ENCODE assay signal across 9 mouse cellular contexts in genomic region chr5:33434141-33434780, GRCm38 (mm10). TPM values are rescaled to one million over a fixed set of nuclear protein-coding genes. Genes with fewer than 3 reads are reported as not detected.
DNase-seq lines count a peak whose midpoint lies in the region; ATAC-seq and TF ChIP-seq lines count a peak whose summit lies in the region.
"Had no signal": no experiment of that assay in that cellular context is flagged by ENCODE, and none has a peak within 500 bp of the region (broad histone marks: within the 10 kb centered on the region; RNA-seq: fewer than 3 reads in every experiment).

No protein-coding gene starts in this region.

- TF ChIP-seq CTCF in lung, embryonic 14.5 days (IDR thresholded peaks at IDR 0.05; ENCODE audit: low read depth) = no peak
- no peak for TF ChIP-seq CTCF in lung, postnatal 0 days (IDR thresholded peaks at IDR 0.05)

- TF ChIP-seq EP300 in lung, postnatal 0 days (IDR thresholded peaks at IDR 0.05) = no peak

- H3K4me1 ChIP-seq in lung, embryonic 14.5 days (ENCODE audit: insufficient read depth) = no peaks in the 10 kb centered on the region
- H3K4me1 ChIP-seq in lung, postnatal 0 days (ENCODE audit: insufficient read depth, low read depth, low read length) = peaks cover 4% of the 10 kb centered on the region; the same call in 1 of the 2 replicates
- peaks cover 52% of the 10 kb centered on the region for H3K4me1 ChIP-seq in forebrain, embryonic 12.5 days
- H3K4me1 ChIP-seq in limb, embryonic 12.5 days (replicated peaks) = peaks cover 33% of the 10 kb centered on the region

- peak overlapping the region; percentile 24 for H3K4me3 ChIP-seq in lung, embryonic 14.5 days (ENCODE audit: low read depth, low read length)
- no peak overlapping the region for H3K4me3 ChIP-seq in lung, postnatal 0 days (ENCODE audit: low read depth, low read length)
- peak overlapping the region; percentile 25 for H3K4me3 ChIP-seq in forebrain, embryonic 12.5 days (replicated peaks)
- H3K4me3 ChIP-seq in limb, embryonic 12.5 days (replicated peaks) = peak overlapping the region; percentile 31

- H3K36me3 ChIP-seq in lung, embryonic 14.5 days (ENCODE audit: insufficient read depth) = no peaks in the 10 kb centered on the region
- H3K36me3 ChIP-seq in lung, postnatal 0 days (ENCODE audit: insufficient read depth, low read length) = no peaks in the 10 kb centered on the region
- no peaks in the 10 kb centered on the region for H3K36me3 ChIP-seq in forebrain, embryonic 12.5 days (replicated peaks)
- no peaks in the 10 kb centered on the region for H3K36me3 ChIP-seq in limb, embryonic 12.5 days
- H3K36me3 ChIP-seq in splenic B cell, adult 2 months (ENCODE audit: control insufficient read depth, insufficient read depth, low read length, poor library complexity, severe bottlenecking) = no peaks in the 10 kb centered on the region

- peaks cover 89% of the 10 kb centered on the region for H3K27me3 ChIP-seq in lung, embryonic 14.5 days (ENCODE audit: insufficient read depth, low read length)
- peaks cover 80% of the 10 kb centered on the region for H3K27me3 ChIP-seq in lung, postnatal 0 days (replicated peaks; ENCODE audit: insufficient read depth, low read length)
- peaks cover 100% of the 10 kb centered on the region for H3K27me3 ChIP-seq in forebrain, embryonic 12.5 days
- peaks cover 99% of the 10 kb centered on the region for H3K27me3 ChIP-seq in limb, embryonic 12.5 days
- H3K27me3 ChIP-seq in splenic B cell, adult 2 months (ENCODE audit: control insufficient read depth, insufficient read depth, low read length, poor library complexity, severe bottlenecking) = no peaks in the 10 kb centered on the region; the same call in 1 of the 2 replicates

- no peak for ATAC-seq in lung, embryonic 14.5 days (ENCODE audit: insufficient read depth)
- ATAC-seq in lung, postnatal 0 days = no peak
- ATAC-seq in forebrain, embryonic 12.5 days (ENCODE audit: low FRiP score) = peak; percentile 49; the same call in 1 of the 2 replicates
- ATAC-seq in limb, embryonic 12.5 days (ENCODE audit: insufficient number of reproducible peaks, insufficient read depth, low FRiP score, low TSS enrichment, low read depth) = no peak

- DNase-seq in lung, embryonic 14.5 days = no peak
- no peak for DNase-seq in lung, postnatal 0 days (ENCODE audit: low spot score)
- DNase-seq in splenic B cell, adult 2 months (ENCODE audit: low read depth, low spot score) = peak; percentile 19
- no peak for DNase-seq in gastrocnemius, postnatal 25 days
- no peak for DNase-seq in gastrocnemius, postnatal 10 days

- WGBS in lung, embryonic 14.5 days = 1% methylated on average over 59 of the region's 60 CpGs
- 2% methylated on average over 40 of the region's 60 CpGs for WGBS in lung, postnatal 0 days
- under 1% methylated on average over 59 of the region's 60 CpGs for WGBS in forebrain, embryonic 12.5 days
- under 1% methylated on average over 60 of the region's 60 CpGs for WGBS in limb, embryonic 12.5 days

- H3K27ac ChIP-seq in lung, embryonic 14.5 days (ENCODE audit: low read depth) = no peak overlapping the region
- H3K27ac ChIP-seq in lung, postnatal 0 days (ENCODE audit: low read length) = no peak overlapping the region
- H3K27ac ChIP-seq in forebrain, embryonic 12.5 days = no peak overlapping the region
- H3K27ac ChIP-seq in limb, embryonic 12.5 days = no peak overlapping the region

- H3K4me2 ChIP-seq in lung, embryonic 14.5 days = peak overlapping the region; percentile 46
- no peak overlapping the region; the same call in 1 of the 2 replicates for H3K4me2 ChIP-seq in lung, postnatal 0 days (replicated peaks; ENCODE audit: low read depth, low read length)
- peak overlapping the region; percentile 45 for H3K4me2 ChIP-seq in forebrain, embryonic 12.5 days
- peak overlapping the region; percentile 48 for H3K4me2 ChIP-seq in limb, embryonic 12.5 days

- H3K9ac ChIP-seq in lung, embryonic 14.5 days = no peak overlapping the region
- H3K9ac ChIP-seq in lung, postnatal 0 days (replicated peaks; ENCODE audit: low read depth) = no peak overlapping the region
- H3K9ac ChIP-seq in forebrain, embryonic 12.5 days = no peak overlapping the region
- H3K9ac ChIP-seq in limb, embryonic 12.5 days (replicated peaks) = 0 out of 2 replicates have a peak overlapping the region, but pooled peaks have one; percentile 27

- H3K9me3 ChIP-seq in lung, embryonic 14.5 days (ENCODE audit: low read depth, low read length) = no peaks in the 10 kb centered on the region
- H3K9me3 ChIP-seq in lung, postnatal 0 days (ENCODE audit: low read length) = no peaks in the 10 kb centered on the region
- no peaks in the 10 kb centered on the region for H3K9me3 ChIP-seq in forebrain, embryonic 12.5 days
- no peaks in the 10 kb centered on the region for H3K9me3 ChIP-seq in limb, embryonic 12.5 days

RNA-seq across cellular contexts. Expression of gene Nkx1-1, which starts 0.5 kb away (rescaled TPM):
- not detected in 2 replicates for polyA plus RNA-seq in lung, embryonic 14.5 days (2014; fragmentation: Nextera tagmentation; extraction: Ambion mirVana)
- polyA plus RNA-seq in lung, postnatal 0 days (2015; fragmentation: Nextera tagmentation; extraction: Ambion mirVana) = not detected in 2 replicates
- polyA plus RNA-seq in forebrain, embryonic 12.5 days (2016; fragmentation: Nextera tagmentation; extraction: Ambion mirVana) = not detected in 2 replicates
- not detected in 2 replicates for polyA plus RNA-seq in limb, embryonic 12.5 days (2016; fragmentation: Nextera tagmentation; extraction: Ambion mirVana)
- not detected for total RNA-seq in gastrocnemius, postnatal 25 days (2021)
- total RNA-seq in gastrocnemius, postnatal 10 days (2021) = not detected
- total RNA-seq: adrenal gland, adult 18-20 months; heart, postnatal 10 days had no signal

RNA-seq across cellular contexts. Expression of gene Uvssa, which starts 55.9 kb away (rescaled TPM):
- polyA plus RNA-seq in lung, embryonic 14.5 days (2014; fragmentation: Nextera tagmentation; extraction: Ambion mirVana) = 8.2 and 8.4 TPM in 2 replicates
- 7.0 and 7.2 TPM in 2 replicates for polyA plus RNA-seq in lung, postnatal 0 days (2015; fragmentation: Nextera tagmentation; extraction: Ambion mirVana)
- polyA plus RNA-seq in forebrain, embryonic 12.5 days (2016; fragmentation: Nextera tagmentation; extraction: Ambion mirVana) = 8.0 and 9.0 TPM in 2 replicates
- polyA plus RNA-seq in limb, embryonic 12.5 days (2016; fragmentation: Nextera tagmentation; extraction: Ambion mirVana) = 11.1 and 12.1 TPM in 2 replicates
- total RNA-seq in gastrocnemius, postnatal 25 days (2021) = 1 to 10 TPM; 2.1 to 2.8 TPM
- 1 to 10 TPM; 5.6 to 7.4 TPM for total RNA-seq in gastrocnemius, postnatal 10 days (2021)
